Mouse (Mus musculus) thymus, adult 2 months (tissue): Measurements from ENCODE around the gene Dnajc13.

ENCODE experiments used
- CTCF ChIP-seq: fragments of 200-500 bp; IDR thresholded peaks from 2 replicates; pipeline ENCODE4 v1.5.1; 2012; ENCODE audit warnings: mild to moderate bottlenecking, control low read depth, low read length, moderate library complexity, borderline replicate concordance; ENCODE audit not compliant: control insufficient read depth, poor library complexity, insufficient read depth; ENCODE audit errors: extremely low read depth
- POLR2A ChIP-seq: fragments of 200-500 bp; IDR thresholded peaks from 2 replicates; pipeline ENCODE4 v1.6.1; 2012; ENCODE audit warnings: mild to moderate bottlenecking, low read length, control low read depth, moderate library complexity; ENCODE audit not compliant: control insufficient read depth, poor library complexity, insufficient read depth; ENCODE audit errors: extremely low read depth

- TF ChIP-seq POLR2A (no peak), CTCF (no peak)
Measured at GRCm38 (mm10) chr9:104235751-104236150, 27.0 kb downstream of the Dnajc13 start.
